Mouse (Mus musculus): Measurements from ENCODE around the gene Ccdc162. TPM values are rescaled to one million over a fixed set of nuclear protein-coding genes. Genes with fewer than 3 reads are reported as not detected.
"Not testable (repeated sequence)": the region's sequence is repeated elsewhere in the genome, so short reads cannot be mapped to it uniquely, and the experiment has no call there.

Gene Ccdc162
- total RNA-seq, 2 experiments from 2014 or later: 0.37 TPM; not detected in 1

GRCm38 (mm10) chr10:41699669-41700068 is 16.8 kb downstream of the Ccdc162 start:
- no peak for ATAC-seq (ENCODE audit: poor library complexity, severe bottlenecking)

- no peak for ATAC-seq (ENCODE audit: poor library complexity, severe bottlenecking)
Measured at GRCm38 (mm10) chr10:41697040-41697439, 19.4 kb downstream of the Ccdc162 start.

- ATAC-seq (ENCODE audit: poor library complexity, severe bottlenecking): no peak
Measured at GRCm38 (mm10) chr10:41690978-41691377, 25.5 kb downstream of the Ccdc162 start.

- peak; percentile 86 for ATAC-seq (ENCODE audit: poor library complexity, severe bottlenecking)
Measured at GRCm38 (mm10) chr10:41689941-41690887, 26.2 kb downstream of the Ccdc162 start.

- peak; percentile 51 for ATAC-seq (ENCODE audit: poor library complexity, severe bottlenecking)
Measured at GRCm38 (mm10) chr10:41684548-41684996, 31.9 kb downstream of the Ccdc162 start.

- ATAC-seq (ENCODE audit: poor library complexity, severe bottlenecking): peak; percentile 88
Measured at GRCm38 (mm10) chr10:41682546-41683393, 33.7 kb downstream of the Ccdc162 start.

- peak; percentile 79 for ATAC-seq (ENCODE audit: poor library complexity, severe bottlenecking)
Measured at GRCm38 (mm10) chr10:41678746-41679360, 37.6 kb downstream of the Ccdc162 start.

GRCm38 (mm10) chr10:41677396-41677795 is 39.0 kb downstream of the Ccdc162 start:
- ATAC-seq (ENCODE audit: poor library complexity, severe bottlenecking): no peak

- no peak for ATAC-seq (ENCODE audit: poor library complexity, severe bottlenecking)
Measured at GRCm38 (mm10) chr10:41676661-41677061, 39.8 kb downstream of the Ccdc162 start.

GRCm38 (mm10) chr10:41675842-41676571 is 40.4 kb downstream of the Ccdc162 start:
- no peak for ATAC-seq (ENCODE audit: poor library complexity, severe bottlenecking)

GRCm38 (mm10) chr10:41675243-41675642 is 41.2 kb downstream of the Ccdc162 start:
- no peak for ATAC-seq (ENCODE audit: poor library complexity, severe bottlenecking)

GRCm38 (mm10) chr10:41674362-41674761 is 42.1 kb downstream of the Ccdc162 start:
- peak; percentile 51; the same call in 1 of the 2 replicates for ATAC-seq (ENCODE audit: poor library complexity, severe bottlenecking)

GRCm38 (mm10) chr10:41670196-41670595 is 46.2 kb downstream of the Ccdc162 start:
- no peak for ATAC-seq (ENCODE audit: poor library complexity, severe bottlenecking)

- ATAC-seq (ENCODE audit: poor library complexity, severe bottlenecking): peak; percentile 97
Measured at GRCm38 (mm10) chr10:41665498-41665897, 50.9 kb downstream of the Ccdc162 start.

- ATAC-seq (ENCODE audit: poor library complexity, severe bottlenecking): not testable (repeated sequence)
Measured at GRCm38 (mm10) chr10:41659671-41660070, 56.8 kb downstream of the Ccdc162 start.

GRCm38 (mm10) chr10:41655684-41656083 is 60.8 kb downstream of the Ccdc162 start:
- ATAC-seq (ENCODE audit: poor library complexity, severe bottlenecking): not testable (repeated sequence)

- ATAC-seq (ENCODE audit: poor library complexity, severe bottlenecking): no peak
Measured at GRCm38 (mm10) chr10:41652988-41653387, 63.4 kb downstream of the Ccdc162 start.

GRCm38 (mm10) chr10:41652094-41652775 is 64.2 kb downstream of the Ccdc162 start:
- no peak for ATAC-seq (ENCODE audit: poor library complexity, severe bottlenecking)

GRCm38 (mm10) chr10:41651532-41651931 is 64.9 kb downstream of the Ccdc162 start:
- ATAC-seq (ENCODE audit: poor library complexity, severe bottlenecking): no peak

GRCm38 (mm10) chr10:41649186-41649585 is 67.2 kb downstream of the Ccdc162 start:
- ATAC-seq (ENCODE audit: poor library complexity, severe bottlenecking): no peak
